Mouse (Mus musculus) small intestine, adult 2 months (tissue): ENCODE data around the gene Tgtp2. TPM values are rescaled to one million over a fixed set of nuclear protein-coding genes. Genes with fewer than 3 reads are reported as not detected.
A peak's percentile ranks its signal among the peaks of the same experiment; 100 is the strongest.

Experiments
- H3K27ac ChIP-seq: fragments of 200-500 bp; 2 replicates; pipeline ENCODE4 v1.5.1; 2012; ENCODE audit warnings: low read depth, low read length, control low read depth, inconsistent platforms; ENCODE audit not compliant: insufficient read depth
- H3K27me3 ChIP-seq: fragments of 200-500 bp; 2 replicates; pipeline ENCODE4 v1.6.1; 2012; ENCODE audit warnings: mild to moderate bottlenecking, moderate library complexity, low read length, inconsistent platforms; ENCODE audit not compliant: control insufficient read depth, insufficient read depth
- H3K36me3 ChIP-seq: fragments of 200-500 bp; 2 replicates; pipeline ENCODE4 v1.6.1; 2012; ENCODE audit warnings: mild to moderate bottlenecking, low read length, control low read depth, inconsistent platforms; ENCODE audit not compliant: control insufficient read depth, insufficient read depth
- H3K4me1 ChIP-seq: fragments of 200-500 bp; 2 replicates; pipeline ENCODE4 v1.6.1; 2012; ENCODE audit warnings: low read length, inconsistent platforms, mixed read lengths; ENCODE audit not compliant: control insufficient read depth, insufficient read depth, insufficient read length
- H3K4me3 ChIP-seq: fragments of 200-500 bp; 2 replicates; pipeline ENCODE4 v1.5.1; 2012; ENCODE audit warnings: low read depth, mild to moderate bottlenecking, control low read depth, inconsistent platforms, low read length, moderate library complexity
- CTCF ChIP-seq: fragments of 200-500 bp; IDR thresholded peaks from 2 replicates; pipeline ENCODE4 v1.5.1; 2012; ENCODE audit warnings: low read depth, mild to moderate bottlenecking, control low read depth, inconsistent platforms, low read length, moderate library complexity, mixed read lengths; ENCODE audit not compliant: insufficient replicate concordance, insufficient read length; ENCODE audit errors: extremely low read depth
- POLR2A ChIP-seq: fragments of 200-500 bp; IDR thresholded peaks from 2 replicates; pipeline ENCODE4 v1.6.1; 2012; ENCODE audit warnings: low read depth, mild to moderate bottlenecking, control low read depth, inconsistent platforms, low read length, moderate library complexity
- WGBS: fragments of 180-500 bp; shearing (Covaris S2); methylation state at CpG from one replicate; pipeline ENCODE4 v1.1.7; 2018; 5-methylcytosine and 5-hydroxymethylcytosine counted together
- polyA plus RNA-seq: library from polyadenylated mRNA; depleted of rRNA; stranded (reverse); fragments of >200 nt; gene quantifications from 2 replicates; pipeline ENCODE4 v1.2.3, GENCODE M21; 2012

Tgtp2 gene
- polyA plus RNA-seq, 1 experiment, result 1.8 TPM

- Histone ChIP-seq H3K27ac (no peak overlapping the region), H3K27me3 (no peaks in the 10 kb centered on the region), H3K36me3 (peaks cover 20% of the 10 kb centered on the region), H3K4me3 (no peak overlapping the region), H3K4me1 (peaks cover 22% of the 10 kb centered on the region)
- no peak for TF ChIP-seq CTCF
- no peak for TF ChIP-seq POLR2A
- 41% methylated on average over 4 of the region's 4 CpGs for WGBS
These were observed 27.2 kb upstream of the Tgtp2 start for GRCm38 (mm10) chr11:49091171-49091570.

- Histone ChIP-seq H3K36me3 (peaks cover 14% of the 10 kb centered on the region), H3K4me1 (peaks cover 22% of the 10 kb centered on the region), H3K27me3 (no peaks in the 10 kb centered on the region), H3K4me3 (no peak overlapping the region), H3K27ac (no peak overlapping the region; the same call in 1 of the 2 replicates)
- TF ChIP-seq POLR2A, result no peak
- no peak for TF ChIP-seq CTCF
- WGBS, result 79% methylated on average over 5 of the region's 5 CpGs
These were observed 26.5 kb upstream of the Tgtp2 start for GRCm38 (mm10) chr11:49090551-49090950.

DNA sequence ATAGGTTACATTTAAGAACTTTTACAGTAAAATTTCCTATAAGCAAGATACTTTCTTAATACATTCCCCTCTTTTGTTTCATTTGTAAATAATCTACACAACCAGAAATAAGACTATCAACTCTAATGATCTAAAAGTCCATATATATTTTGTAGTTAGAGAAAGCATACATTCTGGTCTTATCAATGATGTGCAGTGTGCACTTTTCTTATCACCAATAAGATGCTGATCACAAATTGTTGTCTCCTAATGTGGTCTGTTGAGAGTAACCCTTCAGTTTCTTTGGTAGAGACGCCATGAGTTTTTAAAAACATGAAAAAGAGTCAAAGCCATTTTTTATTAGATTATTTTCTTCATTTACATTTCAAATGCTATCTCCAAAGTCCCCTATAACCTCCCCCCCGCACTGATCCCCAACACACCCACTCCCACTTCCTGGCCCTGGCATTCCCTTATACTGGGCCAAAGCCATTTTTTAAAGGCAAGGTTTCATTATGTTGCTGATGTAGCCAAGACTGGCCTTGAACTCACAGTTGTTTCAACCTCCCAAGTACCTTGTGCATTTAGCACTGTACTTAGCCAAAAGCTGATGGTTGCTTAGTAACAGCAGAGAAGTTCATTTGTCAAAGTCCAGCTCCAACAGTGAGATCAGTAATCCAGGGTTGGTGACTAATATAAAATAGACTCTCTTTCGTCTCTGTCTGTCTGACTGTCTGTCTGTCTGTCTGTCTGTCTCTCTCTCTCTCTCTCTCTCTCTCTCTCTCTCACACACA lies 25.9 kb upstream of the Tgtp2 start:
- no peaks in the 10 kb centered on the region for H3K27me3 ChIP-seq
- H3K4me3 ChIP-seq, result no peak overlapping the region
- TF ChIP-seq CTCF (no peak), POLR2A (no peak)
- H3K4me1 ChIP-seq, result peaks cover 22% of the 10 kb centered on the region
- 61% methylated on average over 3 of the region's 3 CpGs for WGBS
- peaks cover 8% of the 10 kb centered on the region for H3K36me3 ChIP-seq
- no peak overlapping the region; the same call in 1 of the 2 replicates for H3K27ac ChIP-seq

GRCm38 (mm10) chr11:49088990-49089652 lies 25.1 kb upstream of the Tgtp2 start:
- WGBS, result 26% methylated on average over 5 of the region's 5 CpGs
- Histone ChIP-seq H3K4me1 (peaks cover 19% of the 10 kb centered on the region), H3K27me3 (no peaks in the 10 kb centered on the region), H3K36me3 (peaks cover 4% of the 10 kb centered on the region), H3K4me3 (no peak overlapping the region), H3K27ac (peak overlapping the region; percentile 31)
- TF ChIP-seq CTCF (no peak), POLR2A (no peak)

GRCm38 (mm10) chr11:49087830-49088616 lies 24.0 kb upstream of the Tgtp2 start:
- Histone ChIP-seq H3K4me3 (peak overlapping the region; percentile 69), H3K36me3 (0 out of 2 replicates have a peak, but pooled peaks cover 3% of the 10 kb centered on the region), H3K27me3 (no peaks in the 10 kb centered on the region), H3K4me1 (peaks cover 20% of the 10 kb centered on the region), H3K27ac (peak overlapping the region; percentile 85)
- WGBS, result 9% methylated on average over 22 of the region's 22 CpGs
- TF ChIP-seq CTCF (no peak), POLR2A (no peak)

DNA sequence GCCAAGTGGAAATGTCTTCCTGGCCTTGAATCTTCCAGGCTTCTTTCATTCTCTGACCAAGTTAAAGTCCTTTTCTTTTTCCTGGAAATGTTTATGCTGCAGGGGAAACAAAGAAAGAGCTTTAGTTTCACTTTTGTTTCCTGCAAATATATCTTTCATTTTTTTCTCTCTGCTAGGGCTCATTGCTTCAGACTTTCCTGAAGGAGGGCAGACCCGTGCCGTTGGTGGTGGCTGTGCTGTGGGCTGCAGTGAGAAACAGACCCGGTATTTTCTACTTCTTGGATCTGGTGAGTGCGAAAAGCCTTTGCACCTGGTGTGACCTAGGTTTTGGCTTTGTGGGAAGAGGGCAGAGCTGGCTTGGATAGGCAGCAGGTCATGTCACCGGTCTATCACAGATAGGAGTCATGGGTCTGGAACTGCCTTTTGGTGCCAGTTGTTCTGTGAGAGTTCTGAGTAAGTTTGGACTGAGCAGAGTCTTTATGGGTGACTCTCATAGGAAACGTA lies 22.9 kb upstream of the Tgtp2 start:
- 15% methylated on average over 6 of the region's 6 CpGs for WGBS
- TF ChIP-seq POLR2A (no peak; the same call in 1 of the 2 replicates), CTCF (no peak)
- H3K36me3 ChIP-seq, result 0 out of 2 replicates have a peak, but pooled peaks cover 3% of the 10 kb centered on the region
- peak overlapping the region; percentile 85 for H3K27ac ChIP-seq
- peak overlapping the region; percentile 63 for H3K4me3 ChIP-seq
- peaks cover 20% of the 10 kb centered on the region for H3K4me1 ChIP-seq
- H3K27me3 ChIP-seq, result no peaks in the 10 kb centered on the region

- H3K36me3 ChIP-seq, result no peaks in the 10 kb centered on the region
- no peak for TF ChIP-seq POLR2A
- TF ChIP-seq CTCF, result no peak
- H3K4me1 ChIP-seq, result peaks cover 19% of the 10 kb centered on the region
- no peaks in the 10 kb centered on the region for H3K27me3 ChIP-seq
- H3K27ac ChIP-seq, result peak overlapping the region; percentile 57; the same call in 1 of the 2 replicates
- WGBS, result 29% methylated on average over 3 of the region's 3 CpGs
- no peak overlapping the region for H3K4me3 ChIP-seq
These were observed 20.9 kb upstream of the Tgtp2 start for GRCm38 (mm10) chr11:49084875-49085274.
